Mouse (Mus musculus) lung, postnatal 4 days (tissue): Measurements from ENCODE around the gene Sfi1.
A peak's percentile ranks its signal among the peaks of the same experiment; 100 is the strongest.
"Not testable (repeated sequence)": the region's sequence is repeated elsewhere in the genome, so short reads cannot be mapped to it uniquely, and the experiment has no call there.

Experiments used
- DNase-seq, 2 experiments: peaks; one replicate each; pipeline ENCODE4 v3.0.0; 2021

The Sfi1 gene

GRCm38 (mm10) chr11:3193363-3193762 lies at the start of gene Sfi1:
Gene Sfi1, minus strand, starts transcription at chr11:3193463.
- no peak for DNase-seq

- DNase-seq: no peak
Observed at GRCm38 (mm10) chr11:3242395-3242794, 49.1 kb upstream of the Sfi1 start.

GRCm38 (mm10) chr11:3235277-3235676 lies 42.0 kb upstream of the Sfi1 start:
- DNase-seq: no peak

- no peak for DNase-seq
Observed at GRCm38 (mm10) chr11:3233704-3234103, 40.4 kb upstream of the Sfi1 start.

GRCm38 (mm10) chr11:3232248-3232647 lies 39.0 kb upstream of the Sfi1 start:
- DNase-seq: no peak

GRCm38 (mm10) chr11:3227113-3227512 lies 33.9 kb upstream of the Sfi1 start:
- DNase-seq: no peak

- DNase-seq: no peak
Observed at GRCm38 (mm10) chr11:3223105-3223504, 29.8 kb upstream of the Sfi1 start.

GRCm38 (mm10) chr11:3212526-3212925 lies 19.3 kb upstream of the Sfi1 start:
- DNase-seq: no peak

- DNase-seq: no peak
Observed at GRCm38 (mm10) chr11:3206783-3207182, 13.5 kb upstream of the Sfi1 start.

GRCm38 (mm10) chr11:3205207-3205606 lies 11.9 kb upstream of the Sfi1 start:
- no peak for DNase-seq

GRCm38 (mm10) chr11:3203771-3204170 lies 10.5 kb upstream of the Sfi1 start:
- no peak for DNase-seq

- peak; percentile 61 to 77 for DNase-seq
Observed at GRCm38 (mm10) chr11:3202781-3203441, 9.6 kb upstream of the Sfi1 start.

GRCm38 (mm10) chr11:3202231-3202701 lies 9.0 kb upstream of the Sfi1 start, which contains the start of gene Eif4enif1:
Gene Eif4enif1, plus strand, starts transcription at chr11:3202392.
- DNase-seq: peak; percentile 94

GRCm38 (mm10) chr11:3201326-3202230 lies 8.3 kb upstream of the Sfi1 start:
- DNase-seq: peak; percentile 18 to 29

- not testable (repeated sequence) for DNase-seq
Observed at GRCm38 (mm10) chr11:3200636-3201035, 7.4 kb upstream of the Sfi1 start.

- DNase-seq: peak in 1 of 2 experiments; percentile 17
Observed at GRCm38 (mm10) chr11:3182707-3183106, 10.6 kb downstream of the Sfi1 start.

- DNase-seq: not testable (repeated sequence)
Observed at GRCm38 (mm10) chr11:3181971-3182370, 11.3 kb downstream of the Sfi1 start.

- peak; percentile 79 for DNase-seq
Observed at GRCm38 (mm10) chr11:3181250-3181649, 12.0 kb downstream of the Sfi1 start.

GRCm38 (mm10) chr11:3180510-3181160 lies 12.6 kb downstream of the Sfi1 start:
- DNase-seq: peak; percentile 6 to 25

- DNase-seq: peak; percentile 53 to 54
Observed at GRCm38 (mm10) chr11:3179726-3180092, 13.6 kb downstream of the Sfi1 start.

- DNase-seq: peak; percentile 43 to 44
Observed at GRCm38 (mm10) chr11:3178968-3179725, 14.1 kb downstream of the Sfi1 start.
